Mouse (Mus musculus): ENCODE results near the gene Dip2c. TPM values are rescaled to one million over a fixed set of nuclear protein-coding genes. Genes with fewer than 3 reads are reported as not detected.

Dip2c gene
- total RNA-seq, 2 experiments from 2014 or later: 9.9 to 11.4 TPM

DNA sequence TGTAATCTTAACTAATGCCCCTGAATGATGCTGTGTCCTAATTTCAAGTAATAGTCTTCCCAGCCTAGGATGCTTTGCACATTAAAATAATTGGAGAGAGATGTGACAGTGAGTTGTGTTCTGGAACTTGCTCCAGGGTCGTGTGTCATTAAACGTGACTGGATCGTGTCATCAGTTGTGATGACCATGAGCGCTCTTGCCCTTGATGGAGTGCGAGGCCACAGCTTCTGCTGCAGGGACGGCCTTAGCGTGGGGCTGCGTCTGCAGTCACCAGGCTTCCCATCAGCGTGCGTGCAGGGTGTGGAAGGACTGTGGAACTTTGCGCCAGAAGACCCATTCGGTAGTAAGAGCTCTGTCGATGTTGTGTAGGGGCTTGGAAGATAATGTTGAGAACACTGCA is 372.4 kb downstream of the Dip2c start:
- DNase-seq: no peak
- intact Hi-C loops (cut with DNase I): no loop called here

DNA sequence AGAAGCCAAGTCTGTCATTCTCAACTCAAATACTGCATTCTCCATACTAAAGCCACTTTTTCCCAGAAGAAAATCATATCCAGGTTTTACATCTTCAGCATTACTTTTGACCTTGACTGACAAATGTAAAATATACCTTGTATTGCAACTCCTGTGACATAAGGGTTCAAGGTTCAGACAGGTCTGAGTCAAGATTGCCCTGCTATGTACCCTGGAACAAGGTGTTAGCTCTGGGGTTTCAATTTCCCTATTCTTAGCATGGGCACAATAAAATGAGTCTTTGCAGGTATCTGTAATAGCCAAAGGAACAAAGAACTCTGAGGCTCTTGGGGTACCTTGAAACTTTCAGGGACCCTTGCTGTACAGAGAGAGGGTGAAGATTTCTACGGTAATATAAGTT is 373.6 kb downstream of the Dip2c start:
- DNase-seq: no peak
- intact Hi-C loops (cut with DNase I): no loop called here

DNA sequence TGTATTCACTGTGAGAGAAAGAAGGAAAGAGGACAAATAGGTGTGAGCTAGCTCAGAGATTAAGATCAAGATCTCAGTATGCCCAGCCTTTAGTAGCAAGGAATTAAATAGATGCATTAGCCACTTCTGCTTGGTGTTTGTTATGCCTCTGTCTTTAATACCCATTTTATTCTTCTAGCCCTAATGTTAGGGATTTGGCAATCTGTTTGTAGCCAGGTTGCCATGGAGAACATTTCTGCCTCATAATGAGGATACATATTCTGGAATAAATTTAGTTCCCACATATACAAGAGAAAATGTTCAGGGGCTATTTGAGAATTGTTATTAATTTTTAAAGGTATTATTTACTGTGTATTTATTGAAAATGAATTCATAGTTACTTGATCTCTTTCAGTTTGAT is 374.3 kb downstream of the Dip2c start:
- intact Hi-C loops (cut with DNase I): no loop called here
- DNase-seq: no peak

DNA sequence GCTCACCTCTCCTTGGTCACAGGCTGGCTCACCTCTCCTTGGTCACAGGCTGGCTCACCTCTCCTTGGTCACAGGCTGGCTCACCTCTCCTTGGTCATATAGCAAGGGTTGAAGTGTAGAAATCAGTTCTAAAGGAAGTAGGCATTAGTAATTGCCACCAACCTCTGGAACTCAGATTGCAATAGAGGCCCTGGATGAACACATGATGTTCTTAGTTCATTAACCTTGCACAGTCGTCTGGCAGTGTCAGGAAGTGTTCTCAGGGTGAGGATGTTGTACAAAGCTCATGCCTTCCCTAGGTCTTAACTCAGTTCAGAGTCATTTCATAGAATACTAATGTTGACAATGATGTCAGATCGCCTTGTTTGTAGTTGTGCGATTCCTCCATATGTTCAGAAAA is 376.7 kb downstream of the Dip2c start:
- DNase-seq: no peak
- intact Hi-C loops (cut with DNase I): no loop called here

DNA sequence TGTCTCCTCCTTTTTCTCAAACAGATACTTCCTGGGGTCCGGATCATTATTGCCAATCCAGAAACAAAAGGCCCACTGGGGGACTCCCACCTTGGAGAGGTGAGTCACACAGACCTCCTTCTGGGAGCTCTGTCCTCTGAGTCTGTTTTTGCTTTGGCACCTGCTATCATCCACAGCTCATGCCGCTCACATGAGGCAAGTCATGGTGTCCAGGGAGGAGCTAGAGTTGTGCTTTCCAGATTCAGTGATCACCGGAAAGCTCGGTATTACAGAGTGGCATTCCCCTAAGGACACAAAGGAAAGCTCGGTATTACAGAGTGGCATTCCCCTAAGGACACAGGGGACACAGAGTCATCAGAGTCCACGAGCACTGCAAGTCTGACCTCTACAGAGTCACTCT is 380.3 kb downstream of the Dip2c start:
- no peak for DNase-seq
- intact Hi-C loops (cut with DNase I): no loop called here

DNA sequence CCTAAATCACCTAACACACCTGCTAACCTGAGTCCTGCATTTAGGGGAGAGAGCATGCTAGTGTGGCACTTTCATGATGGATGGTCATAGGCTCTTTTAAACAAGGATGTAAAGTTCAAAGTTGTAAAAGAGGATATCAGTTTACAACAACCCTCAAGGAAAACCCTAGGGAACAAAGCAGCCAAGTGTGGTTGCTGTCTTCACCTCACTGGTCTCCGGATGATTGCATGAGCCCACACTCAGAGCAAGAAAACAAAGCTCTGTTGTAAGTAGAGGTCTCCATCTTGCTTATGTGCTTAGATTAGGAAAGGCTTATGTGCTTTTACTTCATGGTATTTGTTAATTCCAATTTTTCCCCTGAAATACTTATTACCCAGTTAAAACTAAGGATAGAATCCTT is 384.4 kb downstream of the Dip2c start:
- intact Hi-C loops (cut with DNase I): no loop called here
- DNase-seq: no peak

DNA sequence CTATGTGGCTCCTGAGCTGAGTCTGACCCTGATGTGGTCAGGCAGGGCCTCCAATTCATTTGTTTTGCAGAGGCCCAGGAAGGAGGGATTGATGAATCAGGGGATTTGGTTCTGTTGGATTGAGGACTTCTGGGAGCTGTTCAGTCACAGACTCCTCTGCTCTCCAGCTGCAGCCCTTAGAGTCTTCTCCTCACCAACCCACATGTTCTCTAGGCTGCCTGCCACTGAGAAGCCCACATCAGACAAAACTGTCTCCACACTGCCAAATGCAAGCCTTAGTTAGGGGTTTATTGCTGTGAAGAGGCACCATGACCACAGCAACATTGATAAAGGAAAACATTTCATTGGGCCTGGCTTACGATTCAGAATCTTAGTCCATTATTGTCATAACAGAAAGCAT is 387.3 kb downstream of the Dip2c start:
- intact Hi-C loops (cut with DNase I): no loop called here
- no peak for DNase-seq

DNA sequence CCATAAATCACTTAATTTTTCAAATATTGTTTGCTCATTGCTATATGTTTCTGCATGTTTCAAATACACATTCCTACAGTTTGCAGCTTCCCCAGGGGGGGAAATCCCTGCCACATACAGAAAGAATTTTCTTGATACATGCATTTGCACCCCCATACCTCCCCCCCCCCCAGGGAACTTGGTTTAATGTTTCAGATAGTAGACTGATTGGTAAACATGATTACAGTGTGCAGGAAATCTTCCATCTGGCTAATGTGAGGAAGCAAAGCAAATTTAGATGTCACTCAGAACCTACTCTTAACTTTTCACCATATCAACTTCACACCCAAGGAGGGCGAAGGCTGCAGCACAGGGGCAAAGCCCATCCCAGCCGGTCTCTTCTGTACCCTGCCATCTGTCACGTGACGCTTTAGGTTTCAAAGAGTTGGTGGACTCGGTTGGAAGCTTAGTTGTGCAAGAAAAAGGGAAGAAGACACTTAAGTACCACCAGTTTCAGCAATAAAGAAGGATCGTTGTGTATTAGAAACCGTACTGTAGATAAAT is 391.7 kb downstream of the Dip2c start:
- intact Hi-C loops (cut with DNase I): no loop called here
- no peak for DNase-seq

DNA sequence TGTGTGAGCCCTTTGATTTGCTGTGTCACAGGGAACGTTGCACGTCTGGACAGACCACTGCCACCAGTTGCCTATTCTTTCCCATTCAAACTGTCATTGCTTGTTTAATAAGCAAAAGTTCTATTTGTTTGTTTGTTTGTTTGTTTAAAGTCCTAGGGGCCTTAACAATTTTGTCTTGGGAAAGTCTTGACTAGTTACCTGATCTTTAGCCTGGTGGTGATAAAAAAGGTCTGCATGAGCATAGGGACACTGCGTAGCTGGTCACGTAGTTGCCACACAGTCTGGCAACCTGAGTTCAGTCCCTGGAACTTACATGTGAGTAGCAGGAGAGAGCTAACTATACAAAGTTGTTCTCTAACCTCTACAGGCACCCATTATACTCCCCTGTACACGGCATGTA is 392.9 kb downstream of the Dip2c start:
- DNase-seq: no peak

DNA sequence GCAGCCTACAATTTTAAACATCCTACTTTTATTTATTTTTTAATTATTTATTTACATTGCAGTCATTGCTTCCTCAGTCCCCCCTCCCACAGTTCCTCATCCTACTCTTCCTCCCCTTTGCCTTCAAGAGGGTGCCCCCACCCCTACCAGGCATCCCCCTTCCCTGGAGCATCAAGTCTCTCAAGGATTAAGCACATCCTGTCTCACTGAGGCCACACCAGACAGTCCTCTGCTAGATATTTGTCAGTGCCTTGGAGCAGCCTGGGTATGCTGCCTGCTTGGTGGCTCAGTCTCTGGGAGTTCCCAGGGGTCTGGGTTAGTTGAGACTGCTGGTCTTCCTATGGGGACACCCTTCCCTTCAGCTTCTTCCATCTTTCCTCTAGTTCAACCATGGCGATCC is 397.8 kb downstream of the Dip2c start:
- DNase-seq: no peak
- intact Hi-C loops (cut with DNase I): no loop called here

More for the DNA sequence above, 392.9 kb downstream of the Dip2c start:
- intact Hi-C loops (cut with DNase I): no loop called here

DNA sequence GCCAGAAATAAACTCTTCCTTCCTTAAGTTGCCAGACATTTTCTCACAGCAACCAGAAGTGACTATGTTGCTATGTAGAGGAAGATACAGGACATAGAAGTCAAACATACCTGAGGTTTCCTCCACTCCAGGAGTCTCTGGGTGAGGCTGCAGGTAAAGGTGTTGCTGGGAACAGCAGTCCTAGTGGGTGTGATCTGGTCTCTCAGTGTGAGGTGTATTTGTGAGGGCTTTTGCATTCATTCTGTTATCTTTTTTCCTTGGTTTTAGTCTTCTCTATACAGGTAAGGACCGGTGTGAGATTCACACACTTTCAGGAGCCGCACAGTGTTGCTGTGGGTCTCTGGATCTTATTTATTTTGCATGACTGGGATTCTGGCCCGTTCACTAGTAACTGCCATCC is 405.2 kb downstream of the Dip2c start:
- intact Hi-C loops (cut with DNase I): no loop called here
- DNase-seq: no peak

DNA sequence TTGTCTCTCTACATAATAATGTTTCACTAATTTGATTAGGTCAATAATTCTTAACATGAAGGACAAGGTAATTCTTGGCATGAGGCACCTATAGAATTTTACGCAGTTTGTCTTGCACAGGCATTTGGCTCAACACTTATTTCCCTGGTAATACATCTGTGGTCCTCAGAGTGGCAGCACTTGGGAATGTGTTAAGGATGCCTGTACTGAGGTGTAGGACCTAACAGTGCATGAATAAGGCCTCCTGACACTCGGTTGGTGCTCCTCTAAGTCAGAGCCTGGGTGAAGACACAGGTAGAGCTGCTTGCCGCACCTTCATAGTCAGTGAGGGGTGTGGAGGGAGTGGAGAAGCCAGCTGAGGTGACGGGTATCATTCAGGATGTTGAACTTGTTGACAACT is 407.0 kb downstream of the Dip2c start:
- intact Hi-C loops (cut with DNase I): no loop called here
- DNase-seq: no peak

DNA sequence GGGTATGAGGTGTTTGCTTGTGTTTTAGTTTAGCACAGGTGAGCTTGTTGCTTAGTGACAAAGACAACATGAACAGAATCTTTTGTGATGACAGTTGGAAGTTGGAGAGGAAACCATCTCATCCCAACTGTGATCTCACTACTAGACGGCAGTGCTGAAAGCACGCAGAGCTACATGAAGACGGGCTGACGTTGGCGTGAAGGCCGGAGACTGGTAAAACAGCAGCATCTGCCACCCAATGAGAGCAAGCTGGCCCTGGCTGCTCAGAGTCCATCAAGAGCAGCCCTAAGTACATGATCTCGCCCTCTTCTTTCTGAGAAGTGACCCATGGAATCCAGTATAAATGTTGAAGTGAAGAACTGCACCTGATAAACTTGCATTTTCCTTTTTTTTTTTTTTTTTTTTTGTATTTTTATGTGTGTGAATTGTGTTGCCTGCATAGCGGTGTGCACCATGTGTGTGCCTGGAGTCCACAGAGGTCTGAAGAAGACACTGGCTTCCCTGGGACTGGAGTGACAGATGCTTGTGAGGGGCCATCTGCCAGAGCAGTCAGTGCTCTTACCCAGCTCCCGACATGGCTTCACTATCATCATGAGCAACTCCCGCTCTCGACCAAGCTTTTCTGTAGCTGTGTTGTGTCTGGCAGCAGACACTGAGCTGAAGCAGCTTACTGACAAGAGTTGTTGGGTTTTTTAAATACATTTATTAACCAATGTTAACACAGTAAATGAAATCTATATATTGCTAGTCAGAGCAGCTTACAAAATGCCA is 408.0 kb downstream of the Dip2c start:
- intact Hi-C loops (cut with DNase I): no loop called here
- DNase-seq: no peak

DNA sequence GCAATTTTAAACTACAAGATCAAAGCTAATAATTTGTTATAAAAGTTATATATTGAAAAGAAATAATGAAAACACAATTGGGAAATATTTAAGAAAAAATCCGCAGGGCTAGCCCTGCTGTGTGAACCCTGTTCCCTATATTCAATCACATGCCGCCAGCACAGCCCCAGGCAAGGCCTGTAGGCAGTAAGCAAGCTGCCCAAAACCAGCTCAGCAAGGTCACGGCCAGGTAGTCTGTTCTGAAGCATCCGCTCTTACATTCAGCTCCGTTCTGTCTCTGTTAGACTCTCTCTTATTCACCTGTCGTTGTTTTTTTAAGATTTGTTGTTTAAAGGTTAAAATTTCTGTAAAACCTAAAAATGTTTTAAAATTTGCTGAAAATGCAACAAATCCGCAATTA is 409.9 kb downstream of the Dip2c start:
- intact Hi-C loops (cut with DNase I): no loop called here
- DNase-seq: no peak

DNA sequence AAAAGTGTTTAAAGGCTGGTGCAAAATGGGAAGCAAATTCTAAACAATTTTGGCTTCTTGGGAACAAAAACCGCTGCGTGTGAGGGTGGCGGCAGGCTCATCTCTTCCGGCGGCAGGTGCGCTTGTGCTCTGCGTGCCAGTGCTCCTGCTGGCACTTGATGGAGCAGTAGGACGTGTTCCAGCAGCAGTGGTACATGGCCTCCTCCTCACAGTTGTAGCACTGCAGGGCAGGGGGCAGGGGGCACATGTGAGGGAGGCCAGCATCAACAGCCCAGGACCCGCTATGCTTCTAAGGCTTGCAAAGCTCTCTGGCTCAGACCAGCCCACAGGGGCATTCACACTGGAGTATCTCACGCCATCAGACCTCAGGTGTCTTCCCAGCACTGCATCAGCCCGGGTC is 410.4 kb downstream of the Dip2c start:
- intact Hi-C loops (cut with DNase I): no loop called here
- DNase-seq: no peak

DNA sequence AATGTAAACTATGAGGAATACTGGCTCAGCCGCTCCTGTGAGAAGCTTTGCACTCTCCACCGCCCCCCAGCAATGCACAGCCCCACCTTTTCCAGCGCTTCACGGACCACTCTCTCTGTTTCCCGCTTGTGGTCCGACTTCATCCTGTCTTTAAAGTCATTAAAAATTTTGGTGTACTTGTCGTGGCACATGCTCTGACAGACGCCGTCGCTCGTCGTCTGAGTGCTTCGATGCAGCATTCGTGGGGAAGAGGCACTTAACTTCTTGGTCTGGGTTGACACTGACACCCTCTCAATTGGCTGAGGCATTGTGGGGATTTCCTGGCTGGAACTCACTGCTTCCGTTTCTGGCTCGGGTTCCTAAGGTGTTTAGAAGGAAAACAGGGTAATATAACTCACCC is 413.0 kb downstream of the Dip2c start:
- intact Hi-C loops (cut with DNase I): no loop called here
- no peak for DNase-seq

DNA sequence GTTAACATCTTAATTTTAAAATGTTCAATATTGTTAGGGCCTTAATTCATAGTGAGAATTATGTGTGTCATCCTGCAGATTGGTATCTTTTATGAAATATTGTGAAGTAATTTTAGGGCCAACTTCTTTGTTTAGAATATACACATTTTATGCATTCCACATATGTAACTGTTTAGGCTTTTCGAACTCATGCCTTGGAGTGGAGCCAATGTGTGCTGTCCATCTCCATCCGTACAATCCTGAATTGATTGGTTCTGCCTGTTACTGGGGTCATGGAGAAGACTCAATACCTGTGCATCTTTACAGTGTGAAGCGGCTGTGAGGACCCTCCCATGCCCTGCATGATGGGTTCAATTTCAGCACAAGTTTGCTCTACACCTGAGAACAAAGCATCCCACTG is 416.5 kb downstream of the Dip2c start:
- DNase-seq: no peak
- intact Hi-C loops (cut with DNase I): no loop called here

DNA sequence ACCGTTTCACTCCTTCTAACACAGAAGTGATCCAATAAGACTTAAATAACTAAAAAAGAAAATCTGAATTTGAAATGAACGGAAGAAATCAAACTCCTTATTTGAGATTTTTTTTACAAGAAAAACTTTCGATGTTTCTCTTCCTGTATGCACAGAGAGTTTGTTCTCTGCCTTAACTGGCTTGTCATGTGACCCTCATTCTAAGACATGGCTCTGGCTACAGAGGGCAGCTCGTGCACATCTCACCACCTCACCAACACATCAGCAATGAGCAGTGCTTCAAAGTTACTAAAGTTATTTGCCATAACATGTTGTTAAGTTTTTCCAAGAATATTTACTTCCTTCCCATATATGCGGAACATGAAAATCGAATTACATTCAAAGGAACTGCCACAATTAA is 418.3 kb downstream of the Dip2c start:
- intact Hi-C loops (cut with DNase I): no loop called here
- DNase-seq: no peak

DNA sequence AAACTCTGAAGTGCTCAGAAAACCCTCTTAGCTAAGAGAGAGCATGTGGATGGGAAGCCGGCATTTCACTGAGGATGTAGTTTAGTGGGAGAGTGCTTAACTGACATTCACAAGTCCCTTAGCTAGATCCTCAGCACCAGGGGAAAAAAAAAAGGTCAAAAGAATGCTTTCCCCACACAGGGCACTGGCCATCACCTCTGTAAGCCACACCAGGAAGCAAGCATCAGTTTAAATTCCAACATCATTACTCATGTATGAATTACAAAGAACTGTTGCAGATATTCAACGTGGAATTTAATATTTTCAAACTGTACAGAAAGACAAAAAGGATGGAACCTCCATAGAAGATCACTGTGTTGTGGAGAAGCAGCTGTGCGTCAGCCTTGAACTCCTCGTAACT is 419.1 kb downstream of the Dip2c start:
- DNase-seq: no peak
- intact Hi-C loops (cut with DNase I): no loop called here

DNA sequence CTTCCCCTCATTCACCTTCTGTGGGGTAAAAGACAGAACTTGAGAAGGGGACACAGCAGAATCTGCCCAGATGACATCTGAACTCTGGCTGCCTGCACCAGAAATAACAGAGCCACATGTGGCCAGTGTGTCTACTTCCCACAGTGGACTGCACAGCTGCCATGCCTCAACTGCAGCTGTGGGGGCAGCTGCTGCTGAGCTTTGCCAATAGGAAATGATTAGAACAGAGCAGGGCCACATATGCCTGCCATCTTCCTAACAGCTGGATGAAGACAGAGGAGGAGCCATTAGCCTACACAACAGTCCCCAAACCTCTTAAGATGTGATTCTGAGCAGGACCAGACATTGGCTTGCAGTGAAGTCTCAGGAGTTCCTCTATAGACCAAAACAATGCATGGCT is 419.5 kb downstream of the Dip2c start:
- DNase-seq: no peak
- intact Hi-C loops (cut with DNase I): no loop called here

DNA sequence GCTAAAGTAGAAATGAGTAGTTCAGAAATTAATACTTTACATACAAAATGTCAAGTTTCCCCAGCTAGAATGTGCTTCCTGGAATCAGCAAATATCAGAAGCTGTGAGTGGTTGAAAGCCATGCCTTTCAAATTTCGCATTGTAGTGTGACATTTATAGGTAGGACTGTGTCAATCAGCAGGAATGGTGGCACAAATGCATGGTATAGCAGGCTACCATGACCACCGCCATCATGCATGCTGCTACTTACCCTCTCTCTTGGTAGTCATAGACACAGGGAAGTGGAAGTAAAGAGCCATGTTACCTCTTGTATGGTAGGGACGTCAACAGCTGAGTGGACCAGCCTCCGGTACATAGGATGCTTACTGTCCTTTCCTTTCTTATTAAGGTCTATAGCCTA is 421.0 kb downstream of the Dip2c start:
- DNase-seq: no peak
- intact Hi-C loops (cut with DNase I): no loop called here

DNA sequence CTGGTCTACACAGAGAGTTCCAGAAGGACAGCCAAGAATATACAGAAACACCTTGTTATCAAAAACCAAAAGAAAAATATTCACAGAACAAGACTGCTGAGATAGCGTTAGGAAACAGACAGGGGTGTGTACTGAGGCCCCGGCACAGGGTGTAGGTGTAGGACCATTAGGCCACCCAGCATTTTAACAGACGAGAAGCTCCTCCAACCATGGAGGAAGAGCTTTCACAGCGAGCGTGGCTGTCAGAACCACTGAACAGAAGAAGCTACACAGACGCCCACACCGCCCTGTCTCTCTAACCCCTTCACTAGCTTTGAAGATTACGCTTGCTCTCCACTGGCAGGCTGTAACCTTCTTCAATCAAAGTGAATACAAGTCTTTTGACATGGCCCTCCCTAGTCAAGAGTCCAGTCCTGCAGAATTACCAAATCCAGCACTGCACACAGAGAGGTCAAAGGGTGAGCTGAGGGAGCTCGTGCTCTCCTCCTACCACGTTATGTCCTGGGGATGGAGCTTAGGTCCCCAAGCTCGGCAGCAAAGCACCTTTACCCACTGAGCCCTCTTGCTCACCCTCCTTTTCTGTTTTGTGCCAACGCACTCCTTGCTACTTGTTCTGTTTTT is 426.4 kb downstream of the Dip2c start:
- DNase-seq: no peak
- intact Hi-C loops (cut with DNase I): no loop called here
